Mouse (Mus musculus) limb, embryonic 13.5 days (tissue): ENCODE measurements around the gene Calml4. TPM values are rescaled to one million over a fixed set of nuclear protein-coding genes. Genes with fewer than 3 reads are reported as not detected.
A peak's percentile ranks its signal among the peaks of the same experiment; 100 is the strongest.
"Not testable (repeated sequence)": the region's sequence is repeated elsewhere in the genome, so short reads cannot be mapped to it uniquely, and the experiment has no call there.

Experiments used
- ATAC-seq: fragments of 200-750 bp; cut with Nextera tagmentation; 2 replicates; pipeline ENCODE4 v1.8.0; 2017; ENCODE audit warnings: low read depth, moderate number of reproducible peaks, moderate TSS enrichment; ENCODE audit not compliant: low FRiP score
- H3K27ac ChIP-seq: fragments of 300-500 bp; sonication (generic); 2 replicates; pipeline ENCODE4 v1.5.1; 2015; ENCODE audit warnings: inconsistent platforms, mild to moderate bottlenecking, moderate library complexity
- H3K27me3 ChIP-seq: fragments of 300-500 bp; sonication (generic); 2 replicates; pipeline ENCODE4 v1.6.1; 2015; ENCODE audit warnings: mild to moderate bottlenecking, inconsistent platforms
- H3K36me3 ChIP-seq: fragments of 300-500 bp; sonication (generic); 2 replicates; pipeline ENCODE4 v1.6.1; 2015; ENCODE audit warnings: inconsistent platforms, mild to moderate bottlenecking, moderate library complexity
- H3K4me1 ChIP-seq: fragments of 300-500 bp; sonication (generic); 2 replicates; pipeline ENCODE4 v1.6.1; 2015; ENCODE audit warnings: inconsistent platforms
- H3K4me2 ChIP-seq: fragments of 300-500 bp; sonication (generic); replicated peaks from 2 replicates; pipeline ENCODE4 v1.6.1; 2015; ENCODE audit warnings: inconsistent platforms, mild to moderate bottlenecking, moderate library complexity
- H3K4me3 ChIP-seq: fragments of 300-500 bp; sonication (generic); 2 replicates; pipeline ENCODE4 v1.5.1; 2015; ENCODE audit warnings: moderate library complexity, mild to moderate bottlenecking, inconsistent platforms
- H3K9ac ChIP-seq: fragments of 300-500 bp; sonication (generic); 2 replicates; pipeline ENCODE4 v1.6.1; 2015; ENCODE audit warnings: mild to moderate bottlenecking, inconsistent platforms
- H3K9me3 ChIP-seq: fragments of 300-500 bp; sonication (generic); 2 replicates; pipeline ENCODE4 v1.6.1; 2016; ENCODE audit warnings: inconsistent platforms
- WGBS: fragments of 180-500 bp; shearing (Covaris S2); methylation state at CpG from one replicate; pipeline ENCODE4 v1.1.7; 2015; 5-methylcytosine and 5-hydroxymethylcytosine counted together
- polyA plus RNA-seq: library from polyadenylated mRNA; unstranded; fragments of >200 nt; fragmentation: Nextera tagmentation; extraction: Ambion mirVana; gene quantifications from 2 replicates; pipeline ENCODE4 v1.2.1, GENCODE M21; 2015

The Calml4 gene
- polyA plus RNA-seq, 1 experiment from 2014 or later: 8.9 TPM

DNA sequence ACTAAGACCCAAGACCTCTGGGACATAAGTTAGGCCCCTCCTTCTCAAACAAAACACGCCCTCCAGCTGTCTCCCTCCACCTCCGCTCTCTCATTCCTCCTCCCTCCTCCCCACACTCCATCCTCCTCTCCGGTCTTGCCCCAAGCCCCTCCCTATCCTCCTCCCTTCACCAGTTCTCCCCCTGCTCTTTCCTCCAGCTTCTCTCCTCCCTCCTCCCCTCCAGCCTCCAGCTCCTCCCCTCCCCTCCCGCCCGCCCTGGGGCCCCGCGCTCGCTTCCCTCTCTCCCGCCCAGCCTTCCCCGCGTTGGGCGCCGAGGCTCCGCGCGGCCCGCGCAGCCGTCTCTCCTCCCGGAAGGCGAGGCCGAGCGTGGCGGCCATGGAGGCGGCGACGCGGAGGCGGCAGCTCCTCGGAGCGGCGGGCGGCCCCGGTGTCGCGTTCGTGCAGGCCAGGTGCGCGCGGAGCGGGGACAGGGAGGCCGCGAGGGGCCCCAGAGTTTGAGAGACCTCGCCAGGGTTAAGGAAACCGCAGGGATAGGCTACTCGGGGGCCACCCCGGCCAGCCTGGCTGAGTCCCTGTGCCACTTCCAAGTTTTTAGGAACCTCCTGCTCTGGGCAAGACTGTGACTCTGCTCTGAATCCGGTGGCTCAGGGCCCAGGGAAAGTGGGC, 19.2 kb upstream of the Calml4 start, which contains the start of gene Cln6:
Cln6 (plus strand) TSS at position 280 of the 666 bp plus-strand sequence.
- H3K27ac ChIP-seq: peak within 1 kb of the TSS; percentile 85
- H3K4me3 ChIP-seq: peak within 1 kb of the TSS; percentile 71
- no peaks in the 10 kb centered on the region for H3K36me3 ChIP-seq
- peak within 1 kb of the TSS; percentile 93 for H3K9ac ChIP-seq
- H3K4me2 ChIP-seq: peak within 1 kb of the TSS; percentile 90
- WGBS: under 1% methylated on average over 46 of the region's 48 CpGs
- H3K4me1 ChIP-seq: peaks cover 29% of the 10 kb centered on the region
- peak; percentile 92 for ATAC-seq
- H3K27me3 ChIP-seq: no peaks in the 10 kb centered on the region
- no peaks in the 10 kb centered on the region for H3K9me3 ChIP-seq

DNA sequence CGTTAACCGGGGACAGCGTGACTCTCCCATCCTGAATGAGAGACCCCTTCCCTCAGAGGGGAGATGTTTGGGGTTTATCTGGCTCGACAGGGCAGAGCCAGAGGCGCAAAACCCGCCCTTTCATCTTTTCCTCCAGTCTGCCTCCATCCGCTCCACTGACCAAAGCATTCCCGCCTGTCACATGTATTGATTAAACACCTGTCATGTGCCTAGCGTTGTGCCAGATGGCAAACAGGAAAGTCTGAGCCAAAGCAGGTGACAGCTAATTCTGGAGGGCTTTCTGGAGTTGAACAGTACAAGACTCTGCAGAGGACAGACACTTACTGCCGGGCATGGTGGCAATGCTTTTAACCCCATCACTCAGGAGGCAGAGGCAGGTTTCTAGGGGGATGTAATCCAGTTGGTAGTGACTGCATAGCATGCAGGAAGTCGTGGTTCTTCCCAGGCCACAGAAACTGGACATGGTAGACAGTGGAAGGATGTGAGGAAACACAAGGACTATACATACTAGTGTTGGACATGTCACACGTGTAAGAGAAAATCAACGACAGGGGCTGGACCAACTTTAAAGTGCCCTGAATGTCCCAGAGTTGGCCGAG, 18.6 kb upstream of the Calml4 start:
- Histone ChIP-seq H3K4me1 (peaks cover 29% of the 10 kb centered on the region), H3K27me3 (no peaks in the 10 kb centered on the region), H3K4me3 (peak overlapping the region; percentile 71), H3K36me3 (no peaks in the 10 kb centered on the region), H3K4me2 (peak overlapping the region; percentile 90), H3K9me3 (no peaks in the 10 kb centered on the region), H3K9ac (peak overlapping the region; percentile 93), H3K27ac (peak overlapping the region; percentile 85; the same call in 1 of the 2 replicates)
- WGBS: 13% methylated on average over 14 of the region's 14 CpGs
- no peak for ATAC-seq

DNA sequence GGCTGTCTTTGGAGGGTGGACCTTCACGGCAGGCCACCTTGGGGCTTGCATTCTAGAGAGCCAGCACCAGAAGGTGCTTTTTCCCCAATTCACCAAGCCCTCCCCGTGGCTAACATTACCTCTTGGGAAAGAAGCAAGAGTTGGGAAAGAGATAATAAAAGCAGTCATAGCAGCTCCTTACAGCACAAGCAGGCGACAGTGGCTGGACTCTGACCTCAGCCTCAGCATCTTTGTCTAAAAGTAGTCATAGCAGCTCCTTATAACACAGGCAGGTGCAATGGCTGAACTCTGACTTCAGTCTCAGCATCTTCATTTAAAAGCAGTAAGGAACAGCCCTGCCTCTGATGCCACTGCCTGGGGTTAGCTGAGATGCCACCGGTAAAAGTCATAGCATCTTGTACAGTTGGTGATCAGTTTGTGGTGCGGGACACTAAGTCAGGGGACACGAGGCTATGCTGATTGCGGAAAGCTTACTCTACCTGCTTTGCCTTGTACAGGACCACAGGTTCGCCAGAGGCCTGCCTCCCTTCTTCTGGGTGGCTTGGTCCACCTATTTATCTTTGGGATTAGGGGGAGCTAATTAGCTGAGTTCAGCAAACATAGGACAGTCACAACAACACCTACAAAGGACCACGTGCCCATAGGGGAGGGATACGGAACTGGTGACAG, 14.4 kb upstream of the Calml4 start:
- Histone ChIP-seq H3K27me3 (no peaks in the 10 kb centered on the region), H3K36me3 (peaks cover 6% of the 10 kb centered on the region), H3K4me2 (no peak overlapping the region), H3K9ac (no peak overlapping the region), H3K4me3 (no peak overlapping the region), H3K4me1 (peaks cover 22% of the 10 kb centered on the region), H3K9me3 (no peaks in the 10 kb centered on the region), H3K27ac (no peak overlapping the region)
- WGBS: 80% methylated on average over 10 of the region's 10 CpGs
- no peak for ATAC-seq

DNA sequence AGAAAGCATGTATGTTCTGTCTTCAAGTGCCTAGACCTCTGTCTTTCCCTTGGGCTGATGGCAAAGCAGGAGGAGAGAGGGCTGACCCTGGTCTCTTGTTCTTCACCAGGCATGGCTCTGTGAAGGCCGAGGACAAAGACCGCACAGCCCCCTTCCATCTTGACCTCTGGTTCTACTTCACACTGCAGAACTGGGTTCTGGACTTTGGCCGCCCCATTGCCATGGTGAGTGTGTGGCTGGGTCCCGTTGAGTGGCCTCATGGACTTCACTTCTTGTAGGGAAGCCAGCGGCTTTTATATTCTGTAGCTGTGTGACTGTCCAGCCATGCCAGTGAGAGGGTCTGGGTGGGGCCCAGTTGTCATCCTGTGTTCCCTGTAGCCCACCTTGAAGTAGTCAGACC, 13.4 kb upstream of the Calml4 start:
- Histone ChIP-seq H3K9me3 (no peaks in the 10 kb centered on the region), H3K9ac (no peak overlapping the region), H3K36me3 (peaks cover 14% of the 10 kb centered on the region), H3K4me1 (peaks cover 16% of the 10 kb centered on the region), H3K4me3 (no peak overlapping the region), H3K27ac (no peak overlapping the region), H3K27me3 (no peaks in the 10 kb centered on the region), H3K4me2 (no peak overlapping the region)
- 95% methylated on average over 5 of the region's 5 CpGs for WGBS
- no peak for ATAC-seq

DNA sequence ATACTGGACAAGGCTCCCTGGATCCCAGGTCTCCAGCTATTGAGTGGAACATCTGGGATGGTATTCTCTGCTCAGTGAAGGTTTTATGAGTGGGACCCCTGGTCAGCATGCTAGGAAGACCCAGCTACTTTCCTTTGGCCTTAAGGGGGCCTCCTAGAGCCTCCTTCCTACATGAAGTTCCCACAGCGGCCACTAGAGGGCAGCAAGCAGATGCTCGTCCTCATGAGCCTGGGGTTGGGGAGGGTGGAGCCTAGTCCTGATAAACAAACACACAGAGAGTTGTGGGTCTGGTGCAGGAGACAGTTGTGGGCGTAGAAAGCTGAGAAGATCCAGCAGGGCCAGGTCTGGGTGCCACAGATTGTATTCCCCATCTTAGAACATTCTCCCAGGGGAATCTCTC, 10.2 kb upstream of the Calml4 start:
- 4% methylated on average over 3 of the region's 3 CpGs for WGBS
- ATAC-seq: peak; percentile 49; the same call in 1 of the 2 replicates
- no peak overlapping the region for H3K4me2 ChIP-seq
- H3K36me3 ChIP-seq: peaks cover 34% of the 10 kb centered on the region
- H3K27me3 ChIP-seq: no peaks in the 10 kb centered on the region
- H3K4me3 ChIP-seq: no peak overlapping the region
- peaks cover 14% of the 10 kb centered on the region for H3K4me1 ChIP-seq
- H3K9me3 ChIP-seq: no peaks in the 10 kb centered on the region
- no peak overlapping the region for H3K27ac ChIP-seq
- H3K9ac ChIP-seq: no peak overlapping the region

DNA sequence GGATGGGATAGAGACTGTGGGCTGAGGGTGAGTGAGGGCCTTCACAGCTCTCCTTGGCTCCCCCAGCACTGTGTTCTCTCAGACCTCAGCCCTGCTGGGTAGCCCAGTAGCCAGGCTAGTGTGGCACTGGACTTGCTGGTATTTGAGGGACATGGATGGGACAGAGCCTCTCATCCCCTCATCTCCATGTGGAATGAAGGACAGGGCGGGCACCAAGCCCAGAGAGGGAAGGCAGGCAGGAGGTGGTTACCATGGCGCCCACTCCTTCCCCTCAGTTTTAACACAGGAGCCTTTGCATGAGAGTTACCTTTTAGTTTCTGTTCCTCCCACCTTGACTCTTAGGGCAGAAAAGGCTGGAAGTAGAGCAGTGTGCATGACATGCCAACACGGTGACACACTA, 9.2 kb upstream of the Calml4 start:
- Histone ChIP-seq H3K4me1 (peaks cover 16% of the 10 kb centered on the region), H3K27me3 (no peaks in the 10 kb centered on the region), H3K36me3 (peaks cover 34% of the 10 kb centered on the region), H3K4me2 (no peak overlapping the region), H3K9me3 (no peaks in the 10 kb centered on the region), H3K4me3 (no peak overlapping the region), H3K9ac (no peak overlapping the region), H3K27ac (no peak overlapping the region)
- WGBS: 88% methylated on average over 3 of the region's 3 CpGs
- no peak for ATAC-seq

DNA sequence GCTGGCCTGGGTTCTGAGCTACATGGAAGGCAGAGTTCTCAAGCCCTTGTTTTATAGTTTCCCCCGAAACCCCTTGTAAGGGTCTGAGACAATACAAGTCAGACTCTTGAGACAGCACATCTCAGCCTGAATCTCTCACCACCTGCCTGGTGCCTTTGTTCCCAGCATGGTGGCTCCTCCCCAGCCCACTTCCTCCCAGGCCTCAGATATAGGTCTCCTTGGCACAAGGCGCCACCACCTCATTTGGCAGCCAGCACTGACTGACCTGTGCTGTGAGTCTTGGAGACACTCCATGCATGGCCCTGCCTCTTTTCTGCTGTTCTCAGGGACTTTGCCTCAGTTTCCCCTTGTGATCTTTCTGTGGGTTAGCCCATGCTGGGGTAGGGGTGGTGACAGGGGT, 6.3 kb upstream of the Calml4 start:
- Histone ChIP-seq H3K36me3 (peaks cover 34% of the 10 kb centered on the region), H3K9me3 (no peaks in the 10 kb centered on the region), H3K4me2 (no peak overlapping the region), H3K4me1 (peaks cover 30% of the 10 kb centered on the region), H3K9ac (no peak overlapping the region), H3K27ac (no peak overlapping the region), H3K27me3 (no peaks in the 10 kb centered on the region), H3K4me3 (no peak overlapping the region)
- ATAC-seq: no peak
- 74% methylated on average over 2 of the region's 2 CpGs for WGBS

DNA sequence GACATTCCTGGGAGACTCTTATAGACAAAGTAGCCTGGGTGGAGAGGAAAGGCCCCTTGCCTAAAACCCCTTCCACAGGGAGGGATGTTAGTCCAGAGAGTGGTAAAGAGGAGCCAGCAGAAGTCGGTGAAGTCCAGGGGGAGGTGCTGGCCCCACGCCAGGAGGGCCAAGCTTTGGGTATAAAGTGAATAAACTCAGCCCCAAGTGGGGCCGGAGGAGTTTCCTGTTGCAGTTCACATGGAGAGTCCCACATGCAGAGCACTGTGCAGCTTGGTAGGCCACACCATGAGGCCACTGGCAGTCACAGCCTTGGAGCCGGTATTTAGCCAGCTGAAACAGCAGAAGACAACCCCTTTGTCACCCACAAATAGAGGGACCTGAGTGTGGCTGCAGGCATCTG, 3.4 kb upstream of the Calml4 start:
- ATAC-seq: no peak
- 24% methylated on average over 4 of the region's 4 CpGs for WGBS
- no peak overlapping the region for H3K4me2 ChIP-seq
- H3K9me3 ChIP-seq: no peaks in the 10 kb centered on the region
- H3K9ac ChIP-seq: no peak overlapping the region
- peaks cover 19% of the 10 kb centered on the region for H3K36me3 ChIP-seq
- no peaks in the 10 kb centered on the region for H3K27me3 ChIP-seq
- no peak overlapping the region; the same call in 1 of the 2 replicates for H3K27ac ChIP-seq
- peaks cover 56% of the 10 kb centered on the region for H3K4me1 ChIP-seq
- H3K4me3 ChIP-seq: no peak overlapping the region

DNA sequence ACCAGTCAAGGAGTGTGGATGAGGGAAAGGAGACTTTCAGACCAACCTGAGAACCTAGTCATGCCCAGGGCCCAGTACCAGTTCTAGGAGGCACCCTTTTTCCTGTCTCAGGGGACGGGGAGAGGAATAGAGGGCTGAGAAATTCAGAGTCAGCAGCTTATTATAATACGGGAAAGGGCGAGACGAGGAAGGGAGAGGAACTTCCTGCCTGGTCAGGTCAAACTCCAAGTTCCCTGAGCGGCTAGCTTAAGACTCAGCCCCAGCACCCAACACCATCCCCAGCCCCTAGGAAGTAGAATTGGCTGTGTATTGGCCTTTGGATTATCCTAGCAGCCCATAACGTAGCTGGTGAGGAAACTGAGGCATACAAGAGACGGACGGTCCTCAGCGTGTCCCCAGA, 664 bp upstream of the Calml4 start:
- H3K4me2 ChIP-seq: peak overlapping the region; percentile 60
- H3K4me1 ChIP-seq: peaks cover 48% of the 10 kb centered on the region
- H3K27ac ChIP-seq: peak overlapping the region; percentile 87; the same call in 1 of the 2 replicates
- peak overlapping the region; percentile 30 for H3K4me3 ChIP-seq
- no peak overlapping the region for H3K9ac ChIP-seq
- WGBS: 57% methylated on average over 9 of the region's 9 CpGs
- no peaks in the 10 kb centered on the region for H3K9me3 ChIP-seq
- H3K27me3 ChIP-seq: no peaks in the 10 kb centered on the region
- no peaks in the 10 kb centered on the region for H3K36me3 ChIP-seq
- no peak for ATAC-seq

DNA sequence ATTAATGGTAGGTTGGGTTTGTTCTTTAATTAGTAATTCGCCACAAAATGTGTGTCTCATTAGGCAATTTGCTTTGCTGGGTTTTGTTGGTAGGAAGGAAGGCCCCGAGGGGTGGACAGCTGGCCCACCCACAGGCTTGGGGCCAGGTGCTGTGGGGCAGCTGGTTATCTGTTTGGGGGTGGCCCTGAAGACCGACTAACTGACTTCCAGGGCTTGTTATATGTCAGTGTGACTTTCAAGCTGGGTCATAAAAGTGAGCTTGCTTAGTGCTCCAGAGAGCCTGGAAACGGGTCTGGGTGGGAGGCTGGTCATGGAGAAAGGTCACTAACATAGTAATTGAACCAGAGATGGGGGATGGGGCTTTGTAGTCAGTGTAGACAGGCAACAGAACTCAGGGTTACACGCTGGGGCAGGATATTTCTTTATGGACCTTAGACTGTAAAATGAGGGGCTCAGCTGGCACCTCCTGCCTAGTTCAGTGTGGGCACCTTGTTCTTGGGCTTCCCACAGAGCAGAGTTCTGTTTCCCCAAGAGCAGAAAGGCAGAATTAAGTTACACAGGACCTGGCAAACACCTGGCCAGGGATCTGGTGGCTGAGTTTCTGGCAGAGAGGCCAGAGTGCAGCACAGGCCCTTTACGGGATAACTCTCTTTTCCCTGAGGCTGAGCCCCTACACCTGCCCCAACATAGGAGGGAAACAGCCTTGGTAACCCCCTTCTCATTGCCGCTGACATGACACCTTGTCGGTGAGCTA, 563 bp downstream of the Calml4 start:
- WGBS: 12% methylated on average over 8 of the region's 8 CpGs
- Histone ChIP-seq H3K27me3 (no peaks in the 10 kb centered on the region), H3K4me2 (peak overlapping the region; percentile 60), H3K9me3 (no peaks in the 10 kb centered on the region), H3K36me3 (no peaks in the 10 kb centered on the region), H3K4me3 (peak overlapping the region; percentile 30), H3K9ac (peak overlapping the region; percentile 51; the same call in 1 of the 2 replicates), H3K4me1 (peaks cover 47% of the 10 kb centered on the region), H3K27ac (peak overlapping the region; percentile 87)
- peak; percentile 34; the same call in 1 of the 2 replicates for ATAC-seq

DNA sequence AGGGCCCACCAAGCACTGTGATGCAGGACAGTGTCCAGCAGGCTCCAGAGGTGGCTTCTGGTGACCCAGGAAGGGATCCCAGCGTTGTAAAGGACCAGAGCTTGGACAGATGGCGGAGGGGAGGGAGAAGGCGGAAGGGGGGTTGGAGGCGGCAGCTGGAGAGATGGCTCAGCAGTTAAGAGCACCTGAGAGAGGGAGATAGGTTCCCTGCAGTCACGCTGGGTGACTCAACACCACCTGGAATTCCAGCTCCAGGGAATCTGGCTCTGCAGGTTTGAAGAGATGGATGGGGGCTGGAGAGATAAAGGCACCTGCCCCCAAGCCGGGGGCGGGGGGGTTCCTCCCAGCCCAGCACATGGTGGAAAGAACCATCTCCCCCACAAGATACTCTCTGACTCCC, 2.2 kb downstream of the Calml4 start:
- 54% methylated on average over 7 of the region's 7 CpGs for WGBS
- not testable (repeated sequence) for H3K9ac ChIP-seq, ATAC-seq, H3K4me3 ChIP-seq, H3K4me2 ChIP-seq, H3K9me3 ChIP-seq, H3K36me3 ChIP-seq, H3K27me3 ChIP-seq, H3K27ac ChIP-seq
- H3K4me1 ChIP-seq: peaks cover 33% of the 10 kb centered on the region

DNA sequence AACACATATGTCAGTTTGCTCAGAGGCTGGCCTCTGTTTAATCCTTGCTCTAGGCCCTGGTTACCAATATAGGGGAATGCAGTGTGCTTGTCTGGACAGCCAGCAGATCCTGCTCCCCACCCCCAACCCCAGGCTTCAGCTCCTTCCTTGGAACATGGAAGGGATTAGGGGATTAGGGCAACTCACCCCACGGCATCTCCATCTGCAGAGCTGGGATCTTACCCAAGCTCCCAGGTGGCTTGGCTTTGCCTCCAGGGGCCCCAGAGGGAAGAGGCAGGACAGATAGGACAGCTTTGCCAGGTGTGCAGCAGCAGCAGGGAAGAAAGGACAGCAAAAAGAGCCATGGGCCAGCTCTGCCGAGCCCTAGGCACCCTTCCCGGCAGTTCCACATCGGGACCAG, 3.0 kb downstream of the Calml4 start:
- no peak overlapping the region for H3K4me3 ChIP-seq
- H3K36me3 ChIP-seq: no peaks in the 10 kb centered on the region
- peaks cover 33% of the 10 kb centered on the region for H3K4me1 ChIP-seq
- no peaks in the 10 kb centered on the region for H3K9me3 ChIP-seq
- ATAC-seq: no peak
- 64% methylated on average over 4 of the region's 4 CpGs for WGBS
- no peak overlapping the region for H3K9ac ChIP-seq
- no peak overlapping the region for H3K4me2 ChIP-seq
- no peaks in the 10 kb centered on the region for H3K27me3 ChIP-seq
- H3K27ac ChIP-seq: no peak overlapping the region
